Mouse (Mus musculus): ENCODE results near the gene Marc1. TPM values are rescaled to one million over a fixed set of nuclear protein-coding genes. Genes with fewer than 3 reads are reported as not detected.

Marc1 gene
- polyA plus RNA-seq (2014; fragmentation: Illumina TruSeq; extraction: RNeasy Lipid Tissue Mini Kit (QIAGEN cat#74804); ENCODE audit: low read depth, low replicate concordance): not detected

DNA sequence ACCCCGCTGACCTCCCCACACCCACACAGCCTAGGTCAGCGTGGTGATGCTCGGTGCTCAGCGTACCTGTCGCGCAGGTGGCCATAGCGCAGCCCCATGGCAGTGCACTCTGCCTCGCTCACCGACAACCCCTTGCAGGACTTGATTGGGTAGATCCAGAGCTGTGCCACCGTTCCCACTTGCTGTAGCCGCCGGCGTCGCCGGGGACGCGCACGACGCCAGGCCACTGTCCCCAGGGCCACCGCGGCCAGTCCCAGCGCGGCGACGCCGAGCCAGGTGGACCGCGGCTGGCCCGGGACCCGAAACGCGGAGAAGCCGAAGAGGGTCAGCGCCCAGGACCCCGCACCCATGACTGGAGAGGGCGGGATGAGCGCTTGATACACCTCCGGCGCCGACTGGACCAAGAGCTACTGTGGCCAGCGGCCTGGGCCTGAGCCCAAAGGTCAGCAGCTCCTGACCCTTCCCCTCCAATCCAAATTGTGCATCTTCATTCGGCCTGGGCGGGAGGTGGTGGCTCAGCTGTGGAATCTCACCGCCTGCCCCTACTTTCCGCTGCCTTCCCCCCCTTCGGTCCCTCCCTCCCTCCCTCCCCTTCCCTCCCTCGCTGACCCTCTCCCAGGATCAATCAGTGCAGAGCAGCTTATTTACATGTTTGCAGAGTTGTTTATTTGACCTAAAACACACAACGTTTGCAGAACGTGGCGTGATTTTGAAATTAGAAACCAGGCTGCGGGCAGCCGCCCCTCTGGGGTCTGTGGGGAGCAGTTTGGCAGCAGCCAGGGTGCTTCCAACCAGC, at the start of gene Marc1:
Marc1 (minus strand) TSS at position 534 of the 796 bp plus-strand sequence.

DNA sequence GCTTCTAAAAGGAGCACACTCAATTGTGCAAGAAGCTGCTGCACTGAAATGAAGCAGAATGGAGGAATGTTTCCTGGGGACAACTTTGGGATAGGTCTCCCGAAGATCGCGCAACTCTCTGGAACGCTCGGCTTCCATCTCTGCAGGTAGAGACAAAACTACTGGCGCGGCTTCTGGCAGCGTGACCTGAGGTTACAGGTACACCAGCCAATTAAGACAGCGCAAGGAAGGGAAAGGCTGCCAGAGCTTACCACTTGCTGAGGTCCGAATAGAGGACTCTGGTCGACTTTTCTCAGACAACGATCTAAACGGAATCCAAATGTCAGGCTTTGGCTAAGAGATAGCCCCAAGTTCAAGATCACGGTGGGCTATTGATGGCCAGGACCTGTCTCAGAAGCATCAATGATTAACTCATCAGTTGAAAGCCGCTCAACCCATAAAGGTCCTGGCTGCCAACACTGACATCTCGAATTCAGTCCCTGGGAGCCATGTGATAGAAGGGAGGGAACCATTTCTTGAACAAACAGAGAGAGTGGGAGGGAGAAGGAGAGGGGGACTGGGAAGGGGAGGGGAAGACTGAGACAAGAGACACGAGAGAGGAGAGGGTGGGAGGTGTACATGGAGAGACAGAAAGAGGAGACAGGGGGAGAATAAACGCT, 35.1 kb upstream of the Marc1 start, which contains the start of gene Marc2:
Marc2 (minus strand) TSS at position 360 of the 659 bp plus-strand sequence.

Other genes with a start within 250 kb of the Marc1 start
- gene Hlx, start 78.7 kb downstream of the Marc1 start, polyA plus RNA-seq (2014; fragmentation: Illumina TruSeq; extraction: RNeasy Lipid Tissue Mini Kit (QIAGEN cat#74804); ENCODE audit: low read depth, low replicate concordance): 8.1 TPM
- 63.2 TPM for gene Marc2, start 35.1 kb upstream of the Marc1 start, polyA plus RNA-seq (2014; fragmentation: Illumina TruSeq; extraction: RNeasy Lipid Tissue Mini Kit (QIAGEN cat#74804); ENCODE audit: low read depth, low replicate concordance)
- 19.3 TPM for gene C130074G19Rik, start 71.9 kb upstream of the Marc1 start, polyA plus RNA-seq (2014; fragmentation: Illumina TruSeq; extraction: RNeasy Lipid Tissue Mini Kit (QIAGEN cat#74804); ENCODE audit: low read depth, low replicate concordance)
- gene Mark1, start 188.3 kb upstream of the Marc1 start, polyA plus RNA-seq (2014; fragmentation: Illumina TruSeq; extraction: RNeasy Lipid Tissue Mini Kit (QIAGEN cat#74804); ENCODE audit: low read depth, low replicate concordance): 6.1 TPM

Data from heart, adult 10 weeks (tissue).